Mouse (Mus musculus): ENCODE measurements around the gene Hist1h2bh.
A peak's percentile ranks its signal among the peaks of the same experiment; 100 is the strongest.

Hist1h2bh gene

GRCm38 (mm10) chr13:23530901-23531875 lies 12.0 kb downstream of the Hist1h2bh start, which contains the start of gene Hist1h4h:
Hist1h4h (plus strand) TSS chr13:23531050.
- peak; percentile 93 for DNase-seq (ENCODE audit: low spot score)

- peak; percentile 44 for DNase-seq (ENCODE audit: low spot score)
Observed at GRCm38 (mm10) chr13:23530181-23530900, 12.9 kb downstream of the Hist1h2bh start.

- DNase-seq (ENCODE audit: low spot score) = no peak
Observed at GRCm38 (mm10) chr13:23529480-23530165, 13.6 kb downstream of the Hist1h2bh start.

- no peak for DNase-seq (ENCODE audit: low spot score)
Observed at GRCm38 (mm10) chr13:23529005-23529404, 14.2 kb downstream of the Hist1h2bh start.

GRCm38 (mm10) chr13:23526312-23526711 lies 16.9 kb downstream of the Hist1h2bh start:
- DNase-seq (ENCODE audit: low spot score) = peak; percentile 85

GRCm38 (mm10) chr13:23525901-23526300 lies 17.3 kb downstream of the Hist1h2bh start:
- DNase-seq (ENCODE audit: low spot score) = peak; percentile 15

- peak; percentile 81 for DNase-seq (ENCODE audit: low spot score)
Observed at GRCm38 (mm10) chr13:23524654-23525053, 18.5 kb downstream of the Hist1h2bh start.

GRCm38 (mm10) chr13:23523976-23524375 lies 19.2 kb downstream of the Hist1h2bh start:
- no peak for DNase-seq (ENCODE audit: low spot score)

GRCm38 (mm10) chr13:23521703-23522102 lies 21.5 kb downstream of the Hist1h2bh start:
- peak; percentile 73 for DNase-seq (ENCODE audit: low spot score)

GRCm38 (mm10) chr13:23519416-23519815 lies 23.8 kb downstream of the Hist1h2bh start:
- peak; percentile 67 for DNase-seq (ENCODE audit: low spot score)

- peak; percentile 42 for DNase-seq (ENCODE audit: low spot score)
Observed at GRCm38 (mm10) chr13:23518885-23519284, 24.3 kb downstream of the Hist1h2bh start.

- DNase-seq (ENCODE audit: low spot score) = no peak
Observed at GRCm38 (mm10) chr13:23518295-23518603, 24.9 kb downstream of the Hist1h2bh start.

GRCm38 (mm10) chr13:23517603-23518294 lies 25.4 kb downstream of the Hist1h2bh start:
- DNase-seq (ENCODE audit: low spot score) = peak; percentile 83

- peak; percentile 69 for DNase-seq (ENCODE audit: low spot score)
Observed at GRCm38 (mm10) chr13:23516822-23517602, 26.2 kb downstream of the Hist1h2bh start.

GRCm38 (mm10) chr13:23515826-23516620 lies 27.2 kb downstream of the Hist1h2bh start:
- DNase-seq (ENCODE audit: low spot score) = no peak

- DNase-seq (ENCODE audit: low spot score) = no peak
Observed at GRCm38 (mm10) chr13:23515281-23515680, 27.9 kb downstream of the Hist1h2bh start.

- no peak for DNase-seq (ENCODE audit: low spot score)
Observed at GRCm38 (mm10) chr13:23513517-23513916, 29.7 kb downstream of the Hist1h2bh start.

- DNase-seq (ENCODE audit: low spot score) = no peak
Observed at GRCm38 (mm10) chr13:23510127-23510526, 33.1 kb downstream of the Hist1h2bh start.

GRCm38 (mm10) chr13:23506819-23507515 lies 36.2 kb downstream of the Hist1h2bh start:
- no peak for DNase-seq (ENCODE audit: low spot score)

Data from ovary, postnatal 36 days (tissue).